Mouse (Mus musculus): ENCODE results near the gene Aak1. TPM values are rescaled to one million over a fixed set of nuclear protein-coding genes. Genes with fewer than 3 reads are reported as not detected.

Gene Aak1
- polyA plus RNA-seq (2015; fragmentation: Nextera tagmentation; extraction: Ambion mirVana): 37.3 and 42.7 TPM in 2 replicates

GRCm38 (mm10) chr6:86848915-86849644, at the start of gene Aak1:
Gene Aak1 (plus strand): TSS chr6:86849517.
- Histone ChIP-seq H3K36me3 (no peaks in the 10 kb centered on the region), H3K4me2 (peak within 1 kb of the TSS; percentile 95), H3K27ac (replicated peaks) (peak within 1 kb of the TSS; percentile 97), H3K4me3 (peak within 1 kb of the TSS; percentile 79), H3K27me3 (no peaks in the 10 kb centered on the region), H3K9me3 (no peaks in the 10 kb centered on the region), H3K4me1 (replicated peaks) (peaks cover 47% of the 10 kb centered on the region), H3K9ac (peak within 1 kb of the TSS; percentile 90)
- ATAC-seq (ENCODE audit: low read depth): peak; percentile 95
- under 1% methylated on average over 53 of the region's 60 CpGs for WGBS

DNA sequence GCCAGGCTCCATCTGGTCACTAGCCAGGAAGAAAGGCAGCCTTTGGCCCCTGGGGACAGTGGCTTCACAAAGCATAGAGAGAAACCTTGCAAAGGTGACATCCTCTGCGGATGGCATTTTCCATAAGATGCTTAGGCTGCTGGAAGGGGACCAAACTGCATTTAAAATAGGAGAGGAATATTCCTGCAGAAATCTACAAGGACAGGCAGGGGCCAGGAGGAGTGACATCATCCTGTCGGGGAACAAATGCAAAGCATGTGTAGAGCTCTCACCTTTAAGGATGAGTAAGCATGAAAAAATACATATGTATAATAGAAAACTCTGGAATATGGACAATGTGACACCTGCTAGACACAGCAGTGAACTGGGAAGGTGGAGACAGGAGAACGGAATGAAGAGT, 48.9 kb upstream of the Aak1 start:
- 88% methylated on average over 3 of the region's 3 CpGs for WGBS
- Histone ChIP-seq H3K27me3 (no peaks in the 10 kb centered on the region; the same call in 1 of the 2 replicates), H3K9me3 (no peaks in the 10 kb centered on the region)

GRCm38 (mm10) chr6:86801431-86801830, 47.9 kb upstream of the Aak1 start:
- Histone ChIP-seq H3K4me2 (no peak overlapping the region), H3K36me3 (no peaks in the 10 kb centered on the region), H3K9me3 (no peaks in the 10 kb centered on the region), H3K27me3 (no peaks in the 10 kb centered on the region; the same call in 1 of the 2 replicates), H3K4me1 (replicated peaks) (no peaks in the 10 kb centered on the region), H3K4me3 (no peak overlapping the region), H3K27ac (replicated peaks) (no peak overlapping the region), H3K9ac (no peak overlapping the region)
- no peak for ATAC-seq (ENCODE audit: low read depth)
- WGBS: 46% methylated on average over 11 of the region's 11 CpGs

More for the DNA sequence above, 48.9 kb upstream of the Aak1 start:
- Histone ChIP-seq H3K4me3 (no peak overlapping the region), H3K36me3 (no peaks in the 10 kb centered on the region), H3K27ac (replicated peaks) (no peak overlapping the region), H3K4me1 (replicated peaks) (no peaks in the 10 kb centered on the region), H3K9ac (no peak overlapping the region), H3K4me2 (no peak overlapping the region)
- ATAC-seq (ENCODE audit: low read depth): no peak

DNA sequence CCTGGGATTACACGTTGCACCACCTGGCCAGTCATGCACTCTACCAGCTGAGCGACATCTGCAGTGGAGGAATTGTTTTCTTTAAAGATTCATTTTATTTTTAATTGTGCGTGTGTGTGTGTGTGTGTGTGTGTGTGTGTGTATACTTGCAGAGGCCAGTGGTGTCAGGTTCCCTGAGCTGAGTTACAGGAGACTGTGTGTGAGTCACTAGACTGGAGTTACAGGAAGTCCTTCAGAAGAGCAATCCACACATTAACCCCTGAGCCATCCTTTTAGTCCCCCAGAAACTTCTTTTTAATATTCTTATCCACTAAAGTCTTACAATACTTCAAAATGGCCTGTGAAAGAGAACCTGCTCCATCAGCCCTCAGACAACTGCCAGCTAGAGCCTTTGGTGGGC, 44.7 kb upstream of the Aak1 start:
- WGBS: 83% methylated on average over 3 of the region's 3 CpGs
- Histone ChIP-seq H3K36me3 (no peaks in the 10 kb centered on the region), H3K27ac (replicated peaks) (no peak overlapping the region), H3K4me1 (replicated peaks) (0 out of 2 replicates have a peak, but pooled peaks cover 2% of the 10 kb centered on the region), H3K27me3 (peaks cover 4% of the 10 kb centered on the region; the same call in 1 of the 2 replicates), H3K9me3 (no peaks in the 10 kb centered on the region), H3K4me2 (no peak overlapping the region), H3K4me3 (no peak overlapping the region), H3K9ac (no peak overlapping the region)
- no peak for ATAC-seq (ENCODE audit: low read depth)

GRCm38 (mm10) chr6:86806455-86807086, 42.7 kb upstream of the Aak1 start:
- Histone ChIP-seq H3K9ac (no peak overlapping the region), H3K4me3 (no peak overlapping the region), H3K4me1 (replicated peaks) (0 out of 2 replicates have a peak, but pooled peaks cover 2% of the 10 kb centered on the region), H3K9me3 (no peaks in the 10 kb centered on the region), H3K27ac (replicated peaks) (no peak overlapping the region), H3K36me3 (no peaks in the 10 kb centered on the region), H3K4me2 (no peak overlapping the region), H3K27me3 (peaks cover 4% of the 10 kb centered on the region; the same call in 1 of the 2 replicates)
- 4% methylated on average over 5 of the region's 5 CpGs for WGBS
- ATAC-seq (ENCODE audit: low read depth): peak; percentile 36; the same call in 1 of the 2 replicates

DNA sequence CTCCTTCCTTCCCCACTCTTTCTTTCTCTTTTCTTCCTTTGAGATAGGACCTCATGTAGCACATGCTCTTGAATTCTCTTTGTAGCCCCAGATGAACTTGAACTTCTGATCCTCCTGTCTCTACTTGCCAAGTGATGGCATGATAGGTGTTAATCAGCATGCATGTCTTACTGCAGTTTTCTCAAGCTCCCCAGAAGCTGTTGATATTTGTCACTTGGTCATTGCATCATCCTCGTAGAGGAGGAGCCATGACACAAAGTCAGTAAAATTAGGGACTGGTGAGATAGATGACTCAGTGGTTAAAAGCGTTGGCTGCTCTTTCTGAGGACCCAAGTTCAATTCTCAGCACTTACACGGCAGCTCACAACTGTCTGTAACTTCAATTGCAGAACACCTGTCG, 36.4 kb upstream of the Aak1 start:
- WGBS: 71% methylated on average over 4 of the region's 4 CpGs
- no peaks in the 10 kb centered on the region for H3K36me3 ChIP-seq
- ATAC-seq (ENCODE audit: low read depth): no peak
- H3K27me3 ChIP-seq: peaks cover 4% of the 10 kb centered on the region; the same call in 1 of the 2 replicates
- H3K4me2 ChIP-seq: no peak overlapping the region
- H3K9ac ChIP-seq: no peak overlapping the region
- peaks cover 9% of the 10 kb centered on the region; the same call in 1 of the 2 replicates for H3K4me1 ChIP-seq (replicated peaks)
- H3K4me3 ChIP-seq: no peak overlapping the region
- no peaks in the 10 kb centered on the region for H3K9me3 ChIP-seq
- no peak overlapping the region for H3K27ac ChIP-seq (replicated peaks)

GRCm38 (mm10) chr6:86813341-86813740, 36.0 kb upstream of the Aak1 start:
- H3K9me3 ChIP-seq: no peaks in the 10 kb centered on the region
- WGBS: 19% methylated on average over 3 of the region's 3 CpGs
- no peak overlapping the region for H3K9ac ChIP-seq
- no peaks in the 10 kb centered on the region for H3K36me3 ChIP-seq
- ATAC-seq (ENCODE audit: low read depth): no peak
- peaks cover 9% of the 10 kb centered on the region; the same call in 1 of the 2 replicates for H3K4me1 ChIP-seq (replicated peaks)
- no peak overlapping the region for H3K4me3 ChIP-seq
- no peak overlapping the region for H3K4me2 ChIP-seq
- no peak overlapping the region for H3K27ac ChIP-seq (replicated peaks)
- H3K27me3 ChIP-seq: no peaks in the 10 kb centered on the region

DNA sequence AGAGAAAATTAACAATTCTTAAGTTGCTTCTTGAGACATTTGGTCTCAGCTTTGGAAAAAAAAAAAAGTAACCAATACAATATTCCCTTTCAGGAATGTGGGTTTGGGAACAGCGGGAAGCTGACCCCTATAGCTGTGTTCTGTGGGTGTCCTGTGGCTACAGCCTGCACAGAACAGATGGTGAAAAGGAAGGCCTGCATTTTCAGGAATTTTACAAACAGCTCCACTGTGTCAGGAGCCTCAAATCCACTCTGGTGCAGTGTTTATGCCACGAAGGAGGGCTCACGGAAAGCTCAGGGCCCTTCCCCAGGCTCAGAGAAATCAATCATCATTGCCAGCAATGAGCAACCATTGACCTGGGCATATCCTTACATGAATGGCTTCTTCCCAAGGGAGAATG, 34.4 kb upstream of the Aak1 start:
- Histone ChIP-seq H3K4me3 (no peak overlapping the region), H3K4me2 (peak overlapping the region; percentile 25), H3K4me1 (replicated peaks) (peaks cover 7% of the 10 kb centered on the region; the same call in 1 of the 2 replicates), H3K9ac (0 out of 2 replicates have a peak overlapping the region, but pooled peaks have one; percentile 17), H3K27ac (replicated peaks) (no peak overlapping the region), H3K36me3 (no peaks in the 10 kb centered on the region), H3K27me3 (no peaks in the 10 kb centered on the region), H3K9me3 (no peaks in the 10 kb centered on the region)
- WGBS: 49% methylated on average over 3 of the region's 3 CpGs
- ATAC-seq (ENCODE audit: low read depth): no peak

DNA sequence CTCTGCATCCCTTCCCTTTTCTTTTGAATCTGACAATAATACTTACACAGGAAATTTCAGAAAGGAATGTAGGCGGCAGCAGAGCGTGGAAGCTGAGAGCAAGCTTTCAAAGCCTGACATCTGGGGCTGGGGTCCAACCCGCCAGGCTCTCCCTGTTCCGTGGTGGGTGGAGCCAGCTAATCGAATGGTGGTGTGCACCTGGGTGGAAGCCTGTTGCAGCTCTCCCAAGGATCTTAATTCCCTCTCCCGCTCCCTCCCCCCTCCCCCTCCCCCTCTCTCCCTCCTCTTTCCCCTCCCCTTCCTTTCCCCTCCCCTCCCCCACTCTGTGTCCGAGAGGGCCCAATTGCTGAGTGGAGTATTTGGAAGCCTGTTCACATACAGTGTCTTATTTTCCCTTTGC, 33.9 kb upstream of the Aak1 start:
- Histone ChIP-seq H3K36me3 (no peaks in the 10 kb centered on the region), H3K27ac (replicated peaks) (no peak overlapping the region), H3K4me3 (no peak overlapping the region), H3K4me1 (replicated peaks) (peaks cover 7% of the 10 kb centered on the region; the same call in 1 of the 2 replicates), H3K9me3 (no peaks in the 10 kb centered on the region), H3K9ac (0 out of 2 replicates have a peak overlapping the region, but pooled peaks have one; percentile 17), H3K4me2 (peak overlapping the region; percentile 25), H3K27me3 (no peaks in the 10 kb centered on the region)
- 13% methylated on average over 7 of the region's 7 CpGs for WGBS
- ATAC-seq (ENCODE audit: low read depth): no peak

GRCm38 (mm10) chr6:86816586-86816985, 32.7 kb upstream of the Aak1 start:
- H3K36me3 ChIP-seq: no peaks in the 10 kb centered on the region
- 24% methylated on average over 8 of the region's 8 CpGs for WGBS
- no peak overlapping the region for H3K9ac ChIP-seq
- no peak overlapping the region for H3K4me2 ChIP-seq
- H3K4me3 ChIP-seq: no peak overlapping the region
- no peak overlapping the region for H3K27ac ChIP-seq (replicated peaks)
- peaks cover 7% of the 10 kb centered on the region; the same call in 1 of the 2 replicates for H3K4me1 ChIP-seq (replicated peaks)
- no peaks in the 10 kb centered on the region for H3K27me3 ChIP-seq
- no peaks in the 10 kb centered on the region for H3K9me3 ChIP-seq
- ATAC-seq (ENCODE audit: low read depth): no peak

DNA sequence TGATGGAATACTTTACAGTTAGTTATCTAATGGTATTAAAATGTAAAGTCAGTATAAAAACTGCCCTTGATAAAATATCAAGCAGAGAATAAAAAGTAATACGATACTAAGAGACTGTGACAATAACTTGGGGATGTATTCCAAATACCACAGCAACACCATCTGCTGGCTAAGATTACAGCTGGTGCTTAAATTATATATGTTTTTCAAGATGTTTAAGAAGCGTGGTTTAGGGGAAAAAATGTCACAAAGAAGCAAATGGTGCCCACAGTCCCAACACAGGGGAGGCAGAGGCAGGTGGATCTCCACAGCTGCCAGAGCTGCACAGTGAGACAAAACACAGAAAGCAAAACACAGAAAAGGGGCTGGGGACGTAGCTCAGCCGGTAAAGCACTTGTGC, 30.4 kb upstream of the Aak1 start:
- peaks cover 9% of the 10 kb centered on the region; the same call in 1 of the 2 replicates for H3K27me3 ChIP-seq
- no peaks in the 10 kb centered on the region for H3K9me3 ChIP-seq
- 76% methylated on average over 4 of the region's 4 CpGs for WGBS
- no peak overlapping the region for H3K4me2 ChIP-seq
- H3K27ac ChIP-seq (replicated peaks): no peak overlapping the region
- no peak overlapping the region for H3K9ac ChIP-seq
- no peak for ATAC-seq (ENCODE audit: low read depth)
- H3K36me3 ChIP-seq: no peaks in the 10 kb centered on the region
- H3K4me1 ChIP-seq (replicated peaks): peaks cover 17% of the 10 kb centered on the region
- no peak overlapping the region for H3K4me3 ChIP-seq

- Histone ChIP-seq H3K27me3 (peaks cover 9% of the 10 kb centered on the region; the same call in 1 of the 2 replicates), H3K4me2 (no peak overlapping the region), H3K9ac (no peak overlapping the region), H3K4me1 (replicated peaks) (peaks cover 15% of the 10 kb centered on the region), H3K36me3 (no peaks in the 10 kb centered on the region), H3K4me3 (no peak overlapping the region), H3K9me3 (no peaks in the 10 kb centered on the region), H3K27ac (replicated peaks) (no peak overlapping the region)
- WGBS: 85% methylated on average over 5 of the region's 5 CpGs
- ATAC-seq (ENCODE audit: low read depth): no peak
Measured at GRCm38 (mm10) chr6:86819926-86820325, 29.4 kb upstream of the Aak1 start.

Measured in neural tube, embryonic 13.5 days (tissue).